Mouse (Mus musculus): Measurements from ENCODE around the gene Slc22a4.

DNA sequence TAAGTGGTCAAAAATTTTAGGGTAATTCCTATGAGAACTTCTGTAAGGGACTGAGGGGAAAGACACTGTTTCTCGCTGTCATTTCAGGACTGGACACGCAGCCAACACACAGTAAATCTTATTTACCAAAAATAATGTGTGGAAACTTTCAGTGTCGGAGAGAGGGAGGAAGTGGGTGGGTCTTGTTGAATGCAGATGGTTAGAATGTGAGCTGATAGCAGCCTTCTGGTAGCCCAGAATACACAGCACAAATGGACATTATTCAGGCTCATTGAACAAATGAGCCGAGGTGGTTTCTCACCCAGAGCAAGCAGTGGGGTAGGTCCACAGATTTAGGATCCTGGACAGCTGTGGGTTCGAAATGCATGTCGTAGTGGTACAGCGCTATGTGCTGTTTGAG lies 25.2 kb upstream of the Slc22a4 start:
- TF ChIP-seq CTCF (IDR thresholded peaks at IDR 0.05; ENCODE audit: low read depth) (no peak), EP300 (IDR thresholded peaks at IDR 0.05; ENCODE audit: low read depth) (no peak)
